Mouse (Mus musculus) mesoderm, embryonic 11.5 days (tissue): Measurements from ENCODE around the gene Med6.

ENCODE experiments used
- DNase-seq: peaks from one replicate; pipeline ENCODE4 v3.0.0-alpha.2; 2012; ENCODE audit warnings: low read depth, low spot score

Med6 gene

DNA sequence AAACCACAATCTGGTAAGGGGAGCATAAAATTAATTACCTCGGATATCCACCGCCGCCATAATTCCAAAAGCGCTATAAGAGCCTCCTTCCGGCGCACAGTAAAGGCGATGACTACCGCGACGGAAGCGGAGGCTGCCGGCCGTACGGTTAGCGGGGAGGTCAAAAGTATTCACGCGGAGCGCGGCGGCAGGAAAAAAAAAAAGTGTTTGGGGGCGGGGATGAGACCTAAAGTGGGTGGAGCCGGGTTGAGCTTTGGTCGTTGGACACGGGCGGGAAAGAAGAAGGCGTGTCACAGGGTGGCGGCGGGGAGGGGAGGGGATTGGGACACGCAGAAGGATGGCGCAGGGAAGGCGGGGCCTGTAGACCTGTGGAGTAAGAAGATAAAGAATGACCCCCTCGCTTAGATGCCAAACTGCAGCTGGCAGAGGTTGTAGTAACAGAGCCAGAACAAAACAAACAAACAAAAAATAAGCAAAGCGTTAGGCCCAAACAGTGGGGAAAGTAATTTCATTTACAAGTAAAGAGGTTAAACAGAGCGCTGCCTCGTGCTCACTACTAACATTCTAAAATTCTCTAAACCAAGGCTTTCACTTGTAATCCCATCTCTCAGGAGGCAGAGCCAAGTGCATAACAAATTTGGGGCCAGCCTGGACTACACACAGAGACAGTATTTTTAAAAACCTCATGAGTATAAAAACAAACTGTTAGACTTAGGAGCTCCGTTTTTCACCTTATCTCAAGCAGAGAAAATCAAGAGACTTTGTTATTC, at the start of gene Med6:
Med6 (minus strand) TSS at position 107 of the 770 bp plus-strand sequence.
- DNase-seq, result peak; percentile 98

DNA sequence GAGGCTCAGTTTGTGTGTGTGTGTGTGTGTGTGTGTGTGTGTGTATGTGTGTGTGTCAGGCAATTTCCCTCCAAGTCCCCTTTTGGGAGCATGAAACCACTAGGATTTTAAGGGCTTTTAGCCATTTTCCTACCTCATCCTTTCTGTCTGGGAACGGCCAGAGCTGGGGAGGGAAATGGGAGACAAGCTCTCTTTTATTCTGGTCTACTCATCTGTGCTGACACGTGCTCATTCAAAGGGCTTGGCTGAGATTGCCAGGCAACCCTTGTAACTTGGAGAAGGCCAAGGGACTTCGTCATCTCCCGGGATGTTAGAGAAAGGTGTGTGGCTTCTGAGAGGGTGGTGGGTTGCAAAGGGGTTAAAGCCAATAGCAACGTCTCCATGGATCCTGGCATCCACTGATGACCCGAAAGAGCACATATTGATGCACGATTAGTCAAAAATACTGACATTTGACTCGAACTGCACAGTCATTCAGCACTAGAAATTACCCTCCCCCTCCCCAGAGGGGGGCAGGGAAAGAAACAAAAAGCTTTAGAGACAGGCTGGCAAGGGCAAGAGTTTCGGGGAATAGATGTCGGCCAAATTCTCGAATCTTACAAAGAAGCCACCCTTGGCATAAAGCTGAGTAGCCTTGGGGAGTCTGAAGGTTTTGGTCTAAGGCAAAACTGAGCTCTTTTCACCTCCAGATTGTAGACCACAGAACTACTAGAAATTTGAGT, 47.7 kb upstream of the Med6 start:
- no peak for DNase-seq

DNA sequence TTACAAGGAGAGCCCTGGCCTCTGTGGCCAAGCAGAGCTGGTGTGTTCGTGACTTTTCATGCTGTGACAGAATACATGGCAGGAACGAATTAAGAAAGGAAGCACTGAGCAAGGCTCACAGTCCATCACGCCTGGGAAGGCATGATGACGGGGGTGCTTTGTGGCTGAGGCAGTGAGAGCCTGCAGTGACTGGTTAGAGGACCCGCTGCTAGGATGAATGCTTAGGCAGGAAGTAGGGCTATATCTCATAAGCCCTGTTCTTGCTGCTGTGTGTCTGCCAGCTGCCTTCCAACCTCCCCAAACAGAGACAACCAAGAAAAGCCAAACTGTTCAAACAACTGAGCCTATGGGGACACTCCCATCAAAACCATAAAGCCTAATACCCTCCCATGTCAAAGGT, 45.8 kb upstream of the Med6 start:
- no peak for DNase-seq

GRCm38 (mm10) chr12:81633246-81633645, 38.4 kb upstream of the Med6 start:
- DNase-seq, result no peak

DNA sequence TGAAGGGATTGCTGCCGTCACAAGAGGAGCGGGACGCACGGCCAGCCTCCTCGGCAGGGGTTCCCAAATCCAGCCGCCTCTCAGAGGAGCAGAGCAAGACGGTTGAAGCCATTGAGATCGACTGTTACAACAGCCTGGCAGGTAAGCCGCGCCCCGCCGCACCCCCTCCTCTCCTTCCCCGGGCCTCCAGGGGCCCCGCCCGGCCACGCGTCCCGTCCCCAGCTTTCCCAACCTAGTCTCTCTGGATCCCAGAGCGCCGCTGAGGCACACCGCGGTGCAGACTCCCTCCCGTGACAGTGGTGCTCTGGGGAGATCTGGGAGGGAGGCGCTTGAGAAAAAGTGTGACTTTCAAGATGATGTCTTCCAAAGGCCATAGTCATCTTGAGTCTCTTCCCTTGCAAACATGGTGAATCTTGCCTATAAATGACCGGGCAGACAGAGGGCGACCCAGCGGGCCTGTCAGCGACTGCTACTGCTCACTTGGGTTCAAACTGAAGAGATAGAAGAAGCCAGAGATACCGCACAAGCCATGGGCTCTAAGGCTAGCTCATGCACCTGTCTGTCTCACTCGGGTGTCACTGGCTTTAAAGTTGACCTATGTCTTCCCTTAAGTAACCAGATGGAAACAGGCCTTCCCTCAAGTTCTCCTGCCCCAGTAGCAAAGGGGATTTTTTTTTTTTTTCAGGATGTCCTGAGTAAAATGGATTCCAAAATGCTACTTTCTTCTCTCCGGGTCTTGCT, 37.0 kb upstream of the Med6 start:
- peak; percentile 16 for DNase-seq

DNA sequence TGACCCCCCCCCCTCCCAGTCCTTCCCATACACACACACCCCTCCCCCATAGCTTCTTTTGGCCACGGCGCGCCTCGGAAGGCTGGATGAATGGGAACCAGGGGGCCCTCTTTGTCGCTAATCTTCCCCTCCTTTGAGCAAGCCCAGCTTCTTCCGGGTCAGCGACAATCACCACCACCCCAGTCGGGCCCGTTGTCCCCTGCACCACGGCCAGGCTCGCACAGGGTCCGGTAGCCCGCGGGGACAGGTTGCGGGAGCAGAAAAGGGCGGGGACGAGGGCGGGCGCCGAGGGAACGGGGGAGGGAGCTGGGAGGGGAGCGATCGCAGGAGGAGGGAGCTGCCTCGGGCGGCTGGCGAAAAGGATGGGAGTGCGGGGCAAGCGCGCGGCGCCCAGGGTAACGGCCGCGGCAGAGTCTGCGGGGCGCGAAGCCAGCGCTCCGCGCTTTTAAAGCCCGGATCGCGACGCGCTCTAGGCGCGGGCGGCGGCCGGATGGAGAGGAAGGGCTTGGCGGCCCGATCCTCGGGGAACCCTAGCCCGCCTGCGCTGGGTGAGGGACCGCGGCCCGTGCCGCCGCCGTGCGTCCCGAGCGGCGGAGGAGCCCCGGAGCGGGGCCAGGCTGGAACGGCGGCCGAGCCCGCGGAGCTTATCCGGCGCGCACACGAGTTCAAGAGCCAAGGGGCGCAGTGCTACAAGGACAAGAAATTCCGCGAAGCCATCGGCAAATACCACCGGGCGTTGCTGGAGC, 36.3 kb upstream of the Med6 start, which contains the start of gene Ttc9:
Ttc9 (plus strand) TSS at position 335 of the 746 bp plus-strand sequence.
- peak; percentile 66 for DNase-seq

GRCm38 (mm10) chr12:81630520-81630914, 35.7 kb upstream of the Med6 start:
- peak; percentile 63 for DNase-seq

DNA sequence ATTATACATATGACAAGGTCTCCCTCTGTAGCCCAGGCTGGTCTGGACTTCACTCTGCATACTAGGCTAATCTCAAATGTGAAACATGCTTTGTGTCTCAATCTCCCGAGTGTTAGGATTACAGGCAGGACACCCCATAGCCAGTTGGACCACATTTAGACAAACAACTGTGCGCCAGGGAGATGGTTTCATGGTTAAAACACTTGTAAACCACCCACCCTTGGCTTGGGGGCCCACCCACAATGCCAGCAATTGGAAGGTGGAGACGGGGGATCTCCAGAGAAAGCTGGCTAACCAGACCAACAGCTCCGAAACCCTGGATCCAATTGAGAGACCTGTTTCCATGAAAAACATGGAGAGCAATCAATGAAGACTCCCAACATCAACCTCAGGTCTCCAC, 33.3 kb upstream of the Med6 start:
- DNase-seq, result no peak

DNA sequence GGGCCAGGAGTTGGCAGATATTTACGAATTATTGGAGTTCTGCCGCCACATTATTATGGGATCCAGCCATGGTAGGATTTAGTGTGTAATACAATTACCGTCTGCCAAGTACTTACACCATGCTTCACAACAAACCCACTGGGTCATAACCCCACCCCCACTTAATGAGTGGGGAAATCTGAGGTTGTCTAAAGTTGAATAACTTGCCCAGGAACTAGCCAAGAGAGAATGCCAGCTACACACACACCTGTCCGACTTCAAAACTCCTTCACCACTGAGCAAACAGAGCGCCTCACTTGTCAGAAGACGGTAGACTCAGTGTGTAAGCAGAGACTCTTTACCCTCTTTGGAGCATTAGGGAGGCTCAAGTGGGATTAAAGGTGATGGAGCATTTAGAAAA, 32.6 kb upstream of the Med6 start:
- DNase-seq, result no peak

DNA sequence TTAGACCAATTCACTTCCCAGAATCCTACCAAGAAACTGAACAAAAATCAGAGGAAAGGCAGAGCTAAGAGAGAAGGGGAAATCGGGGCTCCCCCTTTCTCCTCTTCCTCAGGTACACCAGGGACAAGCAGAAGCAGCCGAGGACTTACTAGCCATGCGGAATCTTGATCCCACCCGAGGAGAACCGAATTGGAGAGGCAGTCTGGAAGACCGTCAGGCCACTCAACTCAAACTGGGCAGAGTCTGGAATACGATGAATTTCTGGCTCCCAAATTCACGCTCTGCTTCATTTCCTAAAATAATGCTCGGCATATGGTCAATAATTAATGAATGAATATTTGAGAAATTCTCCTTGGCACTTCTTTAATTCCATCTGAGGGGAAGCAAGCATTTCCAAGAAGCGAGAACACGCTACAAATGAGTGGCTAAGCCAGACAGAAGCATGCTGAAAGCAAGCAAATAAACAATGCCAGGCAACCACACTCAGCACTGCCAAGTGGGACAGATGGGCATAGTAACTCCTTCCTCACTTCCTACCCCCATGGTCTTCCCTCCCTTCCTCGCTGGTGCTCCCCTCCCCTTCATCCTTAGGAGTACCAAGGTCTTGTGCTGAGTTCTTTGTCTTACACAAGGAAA, 31.5 kb upstream of the Med6 start:
- no peak for DNase-seq

- no peak for DNase-seq
These were observed 28.6 kb upstream of the Med6 start for GRCm38 (mm10) chr12:81623377-81623776.

- DNase-seq, result peak; percentile 77
These were observed 24.5 kb upstream of the Med6 start for GRCm38 (mm10) chr12:81619302-81619701.

DNA sequence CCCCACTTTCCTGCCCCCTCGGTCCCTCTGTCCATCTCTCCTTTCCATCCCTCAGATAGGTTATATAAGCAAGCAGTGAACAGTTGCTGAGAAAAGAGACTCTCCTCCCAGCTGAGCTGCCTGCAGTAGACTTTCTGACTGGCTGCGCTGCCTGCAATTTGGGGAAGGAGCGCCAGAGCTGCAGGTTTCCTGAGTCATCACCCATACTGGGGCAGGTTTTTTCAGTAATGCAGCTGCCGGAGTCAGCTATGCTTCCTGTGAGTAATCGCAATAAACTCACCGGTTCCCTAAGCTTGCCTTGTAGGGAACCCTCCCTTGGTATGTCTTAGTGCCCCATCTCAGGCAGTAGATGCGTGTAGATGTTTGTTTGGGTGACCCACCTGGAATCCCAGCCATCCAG, 22.2 kb upstream of the Med6 start:
- no peak for DNase-seq

DNA sequence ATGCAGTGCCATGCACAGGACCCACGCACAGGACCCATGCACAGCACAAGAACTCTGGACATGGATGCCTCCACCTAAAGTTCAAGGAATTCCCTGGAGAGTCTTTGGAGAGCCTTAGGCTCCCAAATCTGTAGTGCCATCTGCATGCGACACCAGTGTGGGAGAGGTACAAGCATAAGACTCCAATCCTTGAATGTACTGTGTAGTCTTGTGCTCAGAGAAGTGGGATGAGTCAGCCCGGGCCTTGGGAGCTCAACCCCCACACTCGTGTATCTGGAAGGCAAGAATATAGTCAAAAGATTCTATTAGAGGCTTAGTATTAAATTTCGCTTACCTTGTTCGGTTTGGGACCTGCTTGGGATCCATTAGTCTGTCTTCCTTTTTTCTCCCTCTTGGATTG, 21.0 kb upstream of the Med6 start:
- DNase-seq, result no peak

DNA sequence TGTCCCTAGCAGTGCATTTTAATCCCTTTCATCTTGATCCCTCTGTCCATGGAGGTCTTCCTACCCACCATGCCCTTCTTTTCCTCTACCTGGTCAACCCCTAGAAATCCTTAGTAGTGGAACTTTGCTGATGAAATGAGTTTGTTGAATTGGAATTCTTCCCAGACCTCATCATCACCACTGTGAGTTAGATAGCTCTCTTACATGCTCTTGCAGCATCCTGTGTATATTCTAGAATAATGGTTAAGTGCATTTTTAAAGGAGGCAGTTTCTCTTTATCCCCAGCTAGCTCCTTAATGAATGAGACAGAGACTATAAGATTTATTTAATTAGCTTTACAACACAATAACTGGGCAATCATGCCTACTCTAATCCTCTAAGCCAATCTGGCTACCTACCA, 14.6 kb upstream of the Med6 start:
- DNase-seq, result no peak

DNA sequence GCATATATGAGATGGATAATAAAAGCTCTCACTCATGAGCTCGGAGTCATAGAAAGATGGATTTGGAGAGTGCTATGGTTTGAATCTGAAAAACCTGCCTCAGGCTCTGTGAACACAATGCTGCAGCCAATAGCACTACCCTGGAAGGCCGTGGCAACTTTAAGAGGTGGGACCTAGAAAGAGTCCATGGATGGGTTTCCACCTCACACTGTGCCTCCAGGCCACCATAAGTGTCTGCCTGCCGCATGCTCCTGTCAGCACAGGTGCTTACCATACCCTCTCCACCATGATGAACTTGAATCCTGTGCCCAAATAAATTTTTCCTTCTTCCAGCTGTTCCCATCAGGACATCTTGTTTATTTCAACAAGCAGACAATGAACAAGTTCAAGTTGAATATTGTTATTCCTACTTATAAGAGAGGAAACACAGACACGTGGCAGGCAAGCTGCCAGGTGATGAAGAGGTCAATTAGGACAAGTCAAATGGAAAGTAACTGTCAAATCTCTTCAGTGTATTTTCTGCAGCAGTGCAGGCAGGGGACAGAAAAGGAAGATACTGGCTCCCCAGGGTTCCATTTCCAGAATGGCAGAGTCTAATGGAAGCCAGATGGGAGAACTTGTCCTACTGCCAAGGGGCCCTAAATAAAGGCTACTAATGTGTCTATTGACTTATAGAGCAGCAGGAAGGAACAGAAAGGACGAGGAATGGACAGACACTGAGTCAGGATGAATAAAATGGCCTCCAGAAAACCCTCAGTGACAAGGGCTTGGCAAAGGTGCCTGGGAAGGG, 10.4 kb upstream of the Med6 start:
- peak; percentile 4 for DNase-seq

DNA sequence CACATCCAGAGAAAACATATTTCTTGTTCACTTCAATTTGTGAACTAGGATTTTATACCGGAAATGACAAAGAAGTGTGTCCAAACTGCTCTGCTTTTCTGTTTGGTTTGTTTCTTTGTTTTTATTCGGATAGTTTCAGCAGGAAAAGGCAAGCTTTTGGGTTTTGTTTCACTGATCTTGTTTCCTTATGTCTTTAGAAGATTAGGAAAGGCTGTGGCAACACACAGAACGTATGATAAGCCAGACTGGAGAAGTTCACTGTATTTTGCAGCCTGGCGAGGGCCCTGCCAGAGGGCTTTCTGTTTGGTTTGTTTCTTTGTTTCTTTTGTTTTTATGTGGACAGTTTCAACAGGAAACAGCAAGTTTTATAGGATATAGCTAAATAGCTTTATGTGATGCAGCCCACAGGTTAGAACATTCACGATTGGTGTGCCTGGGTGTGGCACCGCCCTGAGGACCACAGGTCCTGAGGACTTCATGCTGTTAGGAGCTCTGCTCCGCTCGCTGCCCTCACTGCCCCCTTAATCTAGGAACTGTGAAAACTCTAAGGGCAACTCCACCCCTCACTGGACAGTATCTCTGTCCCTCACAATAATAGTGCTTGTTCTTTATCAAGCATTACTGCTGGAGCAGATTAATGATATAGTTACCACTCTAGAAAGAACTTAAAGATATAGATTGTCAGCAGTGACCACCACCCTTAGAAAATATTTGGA, 1.9 kb upstream of the Med6 start:
- DNase-seq, result no peak

DNA sequence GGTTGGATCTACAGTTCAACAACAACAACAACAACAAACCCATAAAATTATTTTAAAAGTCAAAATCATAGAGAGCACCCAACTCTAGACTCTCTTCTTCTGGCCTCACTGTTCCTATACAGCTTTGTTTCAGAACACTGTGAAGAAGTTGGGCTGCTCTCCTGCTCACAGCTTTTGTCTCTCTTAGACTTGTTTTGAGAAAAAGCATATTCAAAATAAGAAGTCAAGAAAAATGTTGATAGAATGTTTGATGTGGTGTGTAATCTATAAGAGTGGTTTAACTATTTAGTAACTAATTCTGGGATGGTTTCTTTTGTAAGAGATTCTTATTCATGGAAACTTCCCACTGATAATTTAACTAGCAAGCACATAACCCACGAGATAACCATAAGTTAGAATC, 26.4 kb downstream of the Med6 start, which contains the start of gene Adam21:
Adam21 (minus strand) TSS at position 101 of the 400 bp plus-strand sequence.
- DNase-seq, result no peak

DNA sequence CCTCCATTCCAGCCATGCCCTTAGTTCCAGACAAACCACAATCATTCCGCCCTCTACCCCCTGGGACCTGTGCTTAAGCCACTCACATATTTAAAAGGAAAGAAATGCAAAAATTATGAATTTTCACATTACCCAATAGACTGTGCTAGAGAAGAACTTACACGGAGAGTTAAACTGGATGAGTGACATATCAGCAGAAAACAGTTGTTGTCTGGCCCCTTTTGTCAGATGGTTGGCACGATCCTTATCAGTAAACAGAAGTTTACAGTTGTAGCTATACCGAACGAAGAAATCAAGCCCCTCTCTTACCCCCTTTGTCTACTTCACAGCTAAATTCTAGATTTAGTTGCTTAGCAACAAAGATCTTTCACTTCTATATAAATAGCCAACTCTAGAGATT, 26.9 kb downstream of the Med6 start:
- no peak for DNase-seq

DNA sequence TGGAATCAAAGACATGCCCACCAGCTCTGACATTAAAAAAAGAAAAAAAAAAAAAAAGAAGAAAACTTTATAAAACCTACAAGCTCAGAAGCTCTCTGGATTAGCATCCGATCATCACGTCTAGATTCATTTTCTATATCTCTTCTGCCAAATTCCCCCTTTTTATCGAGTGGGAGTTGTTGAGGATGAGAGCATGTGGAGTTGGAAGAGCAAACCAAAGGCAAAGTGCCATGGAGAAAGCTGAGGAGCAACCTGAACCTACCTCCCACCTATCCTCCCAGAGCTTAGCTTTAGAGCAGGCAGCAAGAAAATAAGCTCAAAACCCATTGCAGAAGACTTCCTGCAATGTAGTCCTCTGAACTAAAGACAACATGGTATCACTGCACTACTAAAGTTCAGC, 30.6 kb downstream of the Med6 start:
- no peak for DNase-seq
